Mouse (Mus musculus): ENCODE data around the gene Wipi1.

DNA sequence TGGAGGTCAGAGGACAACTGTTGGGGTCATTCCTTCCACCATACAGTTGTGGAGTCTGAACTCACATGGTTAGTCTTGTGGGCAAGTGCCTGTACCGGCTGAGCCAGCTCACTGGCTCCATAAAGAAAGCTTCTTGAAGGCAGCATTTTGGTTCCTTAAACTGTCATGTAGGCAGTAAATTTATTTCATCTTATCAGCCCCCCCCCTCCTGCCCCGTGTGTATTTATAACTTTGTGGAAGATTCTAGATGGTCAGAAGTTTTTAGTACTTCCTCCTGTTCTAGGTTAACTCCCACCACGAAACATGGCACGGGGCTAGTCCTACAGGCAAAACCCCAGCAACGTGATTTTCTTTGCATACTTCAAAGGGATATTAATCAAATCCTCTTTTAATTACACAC lies 86.9 kb downstream of the Wipi1 start:
- TF ChIP-seq CTCF (IDR thresholded peaks at IDR 0.05; ENCODE audit: low read depth) (no peak), EP300 (IDR thresholded peaks at IDR 0.05; ENCODE audit: low read depth) (no peak)
